Mouse (Mus musculus) embryo, embryonic 10 days (tissue): ENCODE results near the gene Mtrf1.
"Not testable (repeated sequence)": the region's sequence is repeated elsewhere in the genome, so short reads cannot be mapped to it uniquely, and the experiment has no call there.

ENCODE experiments used
- DNase-seq: peaks from one replicate; pipeline ENCODE4 v3.0.0-alpha.2; 2015; ENCODE audit warnings: low spot score

The Mtrf1 gene

GRCm38 (mm10) chr14:79397321-79398122 lies at the start of gene Mtrf1:
Gene Mtrf1 (plus strand): TSS chr14:79397772.
- DNase-seq, result peak; percentile 84

- no peak for DNase-seq
These were observed 39.5 kb upstream of the Mtrf1 start for GRCm38 (mm10) chr14:79358055-79358454.

- no peak for DNase-seq
These were observed 20.5 kb upstream of the Mtrf1 start for GRCm38 (mm10) chr14:79377041-79377440.

GRCm38 (mm10) chr14:79383120-79383519 lies 14.5 kb upstream of the Mtrf1 start:
- no peak for DNase-seq

GRCm38 (mm10) chr14:79388304-79388703 lies 9.3 kb upstream of the Mtrf1 start:
- DNase-seq, result no peak

GRCm38 (mm10) chr14:79389438-79390264 lies 7.9 kb upstream of the Mtrf1 start:
- peak; percentile 42 for DNase-seq

- peak; percentile 94 for DNase-seq
These were observed 7.2 kb upstream of the Mtrf1 start, which contains the start of gene Naa16 for GRCm38 (mm10) chr14:79390265-79390926. Gene Naa16 (minus strand): TSS chr14:79390778.

GRCm38 (mm10) chr14:79393289-79393688 lies 4.3 kb upstream of the Mtrf1 start:
- DNase-seq, result no peak

GRCm38 (mm10) chr14:79394564-79394963 lies 3.0 kb upstream of the Mtrf1 start:
- peak; percentile 58 for DNase-seq

- no peak for DNase-seq
These were observed 10.1 kb downstream of the Mtrf1 start for GRCm38 (mm10) chr14:79407641-79408040.

GRCm38 (mm10) chr14:79409278-79409830 lies 11.8 kb downstream of the Mtrf1 start:
- DNase-seq, result no peak

GRCm38 (mm10) chr14:79410662-79411061 lies 13.1 kb downstream of the Mtrf1 start:
- DNase-seq, result no peak

- no peak for DNase-seq
These were observed 15.5 kb downstream of the Mtrf1 start for GRCm38 (mm10) chr14:79413121-79413520.

- DNase-seq, result peak; percentile 54
These were observed 22.6 kb downstream of the Mtrf1 start for GRCm38 (mm10) chr14:79420083-79420685.

GRCm38 (mm10) chr14:79425979-79426729 lies 28.6 kb downstream of the Mtrf1 start, which contains the start of gene Kbtbd7:
Gene Kbtbd7 (plus strand): TSS chr14:79426511.
- peak; percentile 98 for DNase-seq

- not testable (repeated sequence) for DNase-seq
These were observed 29.3 kb downstream of the Mtrf1 start for GRCm38 (mm10) chr14:79426730-79427365.

- DNase-seq, result no peak
These were observed 36.5 kb downstream of the Mtrf1 start for GRCm38 (mm10) chr14:79434068-79434467.

GRCm38 (mm10) chr14:79440655-79441054 lies 43.1 kb downstream of the Mtrf1 start:
- no peak for DNase-seq

GRCm38 (mm10) chr14:79441441-79441840 lies 43.9 kb downstream of the Mtrf1 start:
- no peak for DNase-seq

- no peak for DNase-seq
These were observed 47.0 kb downstream of the Mtrf1 start for GRCm38 (mm10) chr14:79444601-79445000.
